Mouse (Mus musculus) CH12.LX (cell line): ENCODE measurements around the gene Krt8. TPM values are rescaled to one million over a fixed set of nuclear protein-coding genes. Genes with fewer than 3 reads are reported as not detected.

Experiments used
- DNase-seq: peaks from one replicate; pipeline ENCODE4 v3.0.0-alpha.2; 2013; ENCODE audit errors: extremely low read depth
- H3K27ac ChIP-seq: 2 replicates; pipeline ENCODE4 v1.5.1; 2012; ENCODE audit warnings: low read depth, mild to moderate bottlenecking, control low read depth, moderate library complexity; ENCODE audit not compliant: insufficient read depth
- H3K27me3 ChIP-seq: replicated peaks from 2 replicates; pipeline ENCODE3; 2012; ENCODE audit warnings: inconsistent platforms
- H3K36me3 ChIP-seq, 2 experiments: replicated peaks in 1 of 2; 2 replicates each; pipeline versions ENCODE3 to v1.6.1; 2012; ENCODE audit warnings: inconsistent platforms in 1 of 2, low read length in 1 of 2, mild to moderate bottlenecking in 1 of 2, mixed read lengths in 1 of 2, moderate library complexity in 1 of 2; ENCODE audit not compliant: control insufficient read depth in 1 of 2, insufficient read depth in 1 of 2
- H3K4me1 ChIP-seq, 2 experiments: 2 replicates each; pipeline ENCODE4 v1.6.1; 2012; ENCODE audit warnings: inconsistent platforms in 1 of 2, moderate library complexity in 1 of 2; ENCODE audit not compliant: insufficient read depth in 2 of 2, control insufficient read depth in 1 of 2
- H3K4me2 ChIP-seq: 2 replicates; pipeline ENCODE4 v1.6.1; 2012; ENCODE audit warnings: low read depth, mild to moderate bottlenecking, control low read depth; ENCODE audit not compliant: poor library complexity, insufficient read depth, severe bottlenecking
- H3K4me3 ChIP-seq, 3 experiments: fragments of 150-350 bp in 1 of 3; sonication (generic) in 1 of 3; replicated peaks in 1 of 3; 2 replicates each; pipeline versions ENCODE3 to v1.5.1; 2011 to 2012; ENCODE audit warnings: low read depth in 2 of 3, low read length in 2 of 3, mild to moderate bottlenecking in 2 of 3, moderate library complexity in 2 of 3, control low read depth in 1 of 3, improper control_type of control experiment in 1 of 3, inconsistent platforms in 1 of 3, mixed read lengths in 1 of 3; ENCODE audit not compliant: poor library complexity in 1 of 3
- H3K79me2 ChIP-seq: replicated peaks from 2 replicates; pipeline ENCODE4 v1.6.1; 2012; ENCODE audit warnings: mild to moderate bottlenecking, moderate library complexity; ENCODE audit not compliant: control insufficient read depth, poor library complexity, insufficient read depth, severe bottlenecking; ENCODE audit errors: extremely low read depth
- H3K9ac ChIP-seq: 2 replicates; pipeline ENCODE4 v1.6.1; 2012; ENCODE audit warnings: low read depth, mild to moderate bottlenecking, control low read depth, moderate library complexity; ENCODE audit not compliant: insufficient read depth
- H3K9me3 ChIP-seq: replicated peaks from 2 replicates; pipeline ENCODE3; 2012; ENCODE audit warnings: low read length, inconsistent platforms, mixed read lengths
- BHLHE40 ChIP-seq: IDR thresholded peaks from 2 replicates; pipeline ENCODE4 v1.6.1; 2011; ENCODE audit warnings: mild to moderate bottlenecking, low read depth, low read length, improper control_type of control experiment
- ELF1 ChIP-seq: IDR thresholded peaks from 2 replicates; pipeline ENCODE4 v1.6.1; 2014; ENCODE audit warnings: low read depth, mild to moderate bottlenecking, inconsistent platforms, low read length, improper control_type of control experiment
- HCFC1 ChIP-seq: IDR thresholded peaks from 2 replicates; pipeline ENCODE4 v1.6.1; 2012; ENCODE audit warnings: low read depth, mild to moderate bottlenecking, inconsistent platforms, low read length, improper control_type of control experiment
- JUND ChIP-seq: conservative IDR thresholded peaks from 2 replicates; pipeline ENCODE4 v1.6.1; 2011; ENCODE audit warnings: low read depth, low read length, improper control_type of control experiment
- KAT2A ChIP-seq: IDR thresholded peaks from 2 replicates; pipeline ENCODE4 v1.6.1; 2012; ENCODE audit warnings: low read length, improper control_type of control experiment, inconsistent platforms; ENCODE audit not compliant: insufficient replicate concordance
- MEF2A ChIP-seq: IDR thresholded peaks from 2 replicates; pipeline ENCODE4 v1.6.1; 2014; ENCODE audit warnings: low read depth, mild to moderate bottlenecking, inconsistent platforms, low read length, improper control_type of control experiment, borderline replicate concordance
- NELFE ChIP-seq: IDR thresholded peaks from 2 replicates; pipeline ENCODE4 v1.6.1; 2011; ENCODE audit warnings: low read depth, low read length, improper control_type of control experiment
- PAX5 ChIP-seq: IDR thresholded peaks from 2 replicates; pipeline ENCODE4 v1.6.1; 2012; ENCODE audit warnings: low read length, inconsistent platforms, mixed read lengths
- SIN3A ChIP-seq: IDR thresholded peaks from 2 replicates; pipeline ENCODE4 v1.6.1; 2012; ENCODE audit warnings: low read length, improper control_type of control experiment, inconsistent platforms
- UBTF ChIP-seq: IDR thresholded peaks from 2 replicates; pipeline ENCODE4 v1.6.1; 2012; ENCODE audit warnings: low read depth, mild to moderate bottlenecking, inconsistent platforms, low read length, improper control_type of control experiment, moderate library complexity
- USF1 ChIP-seq: IDR thresholded peaks from 2 replicates; pipeline ENCODE4 v1.6.1; 2014; ENCODE audit warnings: low read depth, mild to moderate bottlenecking, inconsistent platforms, low read length, improper control_type of control experiment
- USF2 ChIP-seq: conservative IDR thresholded peaks from 2 replicates; pipeline ENCODE4 v1.6.1; 2011; ENCODE audit warnings: low read depth, low read length, improper control_type of control experiment
- ZKSCAN1 ChIP-seq: IDR thresholded peaks from 2 replicates; pipeline ENCODE4 v1.6.1; 2012; ENCODE audit warnings: low read depth, inconsistent platforms, low read length, improper control_type of control experiment, borderline replicate concordance
- ZMIZ1 ChIP-seq: IDR thresholded peaks from 2 replicates; pipeline ENCODE4 v1.6.1; 2012; ENCODE audit warnings: low read depth, mild to moderate bottlenecking, inconsistent platforms, low read length, improper control_type of control experiment
- ZNF384 ChIP-seq: IDR thresholded peaks from 2 replicates; pipeline ENCODE4 v1.6.1; 2012; ENCODE audit warnings: low read depth, low read length, improper control_type of control experiment, inconsistent platforms
- dilution Hi-C: fragments of 300-500 bp; cut with MboI; formaldehyde crosslinking; loops from 2 replicates; pipeline ENCODE4 v1.14.3; 2020; ENCODE audit warnings: low sequenced_read_pairs; ENCODE audit not compliant: extremely low pct_unique_long_range_greater_than_20kb, extremely low pct_ligation_motif_present
- in situ Hi-C: fragments of 300-500 bp; cut with MboI; formaldehyde crosslinking; loops from 3 replicates; pipeline ENCODE4 v1.14.3; 2019; ENCODE audit warnings: low sequenced_read_pairs, low pct_ligation_motif_present, low pct_unique_long_range_greater_than_20kb, mixed read lengths
- polyA plus RNA-seq: library from polyadenylated mRNA; unstranded; fragments of >175 nt; gene quantifications from 2 replicates; pipeline ENCODE4 v1.2.1, GENCODE M21; 2012; ENCODE audit warnings: low read depth; ENCODE audit not compliant: insufficient read length
- total RNA-seq, 2 experiments: library from RNA; depleted of rRNA; stranded (reverse); fragments of 300-350 nt in 1 of 2; fragments of >200 nt in 1 of 2; gene quantifications; 2 replicates each; pipeline ENCODE4 v1.2.3; 2012 to 2014

The Krt8 gene
- total and polyA plus RNA-seq, 3 experiments: not detected

GRCm38 (mm10) chr15:102014848-102015247 lies 10.6 kb upstream of the Krt8 start:
- Histone ChIP-seq H3K9ac (no peak overlapping the region), H3K79me2 (no peaks in the 10 kb centered on the region), H3K4me2 (no peak overlapping the region), H3K4me1 (peaks cover 40 to 74% of the 10 kb centered on the region in 2 experiments), H3K27me3 (peaks cover 2% of the 10 kb centered on the region), H3K9me3 (no peaks in the 10 kb centered on the region), H3K4me3 (no peak overlapping the region), H3K27ac (no peak overlapping the region), H3K36me3 (no peaks in the 10 kb centered on the region)
- no peak for DNase-seq
- in situ Hi-C loops: no loop called here
- dilution Hi-C loops: no loop called here
- no peak for TF ChIP-seq USF2
- no peak for TF ChIP-seq JUND
- no peak for TF ChIP-seq PAX5
- no peak for TF ChIP-seq BHLHE40
- TF ChIP-seq SIN3A: no peak
- TF ChIP-seq UBTF: no peak
- no peak for TF ChIP-seq MEF2A
- no peak for TF ChIP-seq NELFE
- TF ChIP-seq HCFC1: no peak
- no peak for TF ChIP-seq USF1
- no peak for TF ChIP-seq ZNF384
- TF ChIP-seq ELF1: no peak
- no peak for TF ChIP-seq ZKSCAN1

GRCm38 (mm10) chr15:102013651-102014050 lies 9.4 kb upstream of the Krt8 start:
- TF ChIP-seq ZMIZ1 (no peak), ELF1 (no peak), BHLHE40 (no peak), KAT2A (no peak), ZKSCAN1 (no peak)
- TF ChIP-seq, all 38 proteins: peak for 0
- no peak for DNase-seq
- Histone ChIP-seq H3K79me2 (no peaks in the 10 kb centered on the region), H3K4me1 (peaks cover 43 to 86% of the 10 kb centered on the region in 2 experiments), H3K36me3 (no peaks in the 10 kb centered on the region), H3K9ac (no peak overlapping the region), H3K27me3 (peaks cover 2% of the 10 kb centered on the region), H3K9me3 (no peaks in the 10 kb centered on the region), H3K4me2 (no peak overlapping the region), H3K27ac (no peak overlapping the region), H3K4me3 (no peak overlapping the region)
- in situ Hi-C loops (no loop called here), dilution Hi-C loops (no loop called here)
